Mouse (Mus musculus): ENCODE measurements around the gene Phf13. TPM values are rescaled to one million over a fixed set of nuclear protein-coding genes. Genes with fewer than 3 reads are reported as not detected.

Phf13 gene
- polyA plus RNA-seq, 1 experiment from 2014 or later = 15.1 TPM

- H3K36me3 ChIP-seq (ENCODE audit: control insufficient read depth, insufficient read depth, low read length) = peaks cover 18% of the 10 kb centered on the region
- no peak overlapping the region for H3K4me3 ChIP-seq (ENCODE audit: low read depth, low read length)
- ATAC-seq (ENCODE audit: low read depth) = no peak
- 91% methylated on average over 14 of the region's 14 CpGs for WGBS
- H3K4me1 ChIP-seq (ENCODE audit: control insufficient read depth, insufficient read depth, low read length) = no peaks in the 10 kb centered on the region
- H3K4me2 ChIP-seq (ENCODE audit: low read depth, low read length) = no peak overlapping the region
- H3K9ac ChIP-seq (replicated peaks; ENCODE audit: low read depth, low read length) = no peak overlapping the region
- H3K9me3 ChIP-seq (ENCODE audit: control insufficient read depth, low read length) = no peaks in the 10 kb centered on the region
- no peaks in the 10 kb centered on the region for H3K27me3 ChIP-seq (ENCODE audit: control insufficient read depth, insufficient read depth, low read length)
- H3K27ac ChIP-seq (ENCODE audit: low read depth, low read length) = no peak overlapping the region
Measured at GRCm38 (mm10) chr4:151948497-151949471, 47.3 kb downstream of the Phf13 start.

DNA sequence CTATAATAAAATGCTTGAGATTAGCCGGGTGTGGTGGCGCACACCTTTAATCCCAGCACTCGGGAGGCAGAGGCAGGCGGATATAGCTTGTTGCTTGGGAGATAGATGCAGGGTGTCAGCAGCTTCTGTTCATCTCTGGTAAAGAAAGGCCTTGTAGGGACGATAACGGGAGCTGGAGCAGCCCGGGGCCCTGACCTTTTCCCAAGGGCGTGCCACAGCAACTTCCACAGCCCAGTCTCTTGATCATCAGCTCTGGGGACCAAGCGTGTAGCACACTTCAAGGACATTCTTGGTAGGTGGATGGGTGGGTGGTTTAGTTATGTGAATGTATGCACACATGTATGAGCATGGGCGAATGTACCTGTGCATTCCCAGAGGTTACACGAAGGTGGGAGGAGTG is 49.8 kb downstream of the Phf13 start:
- Histone ChIP-seq H3K4me1 (ENCODE audit: control insufficient read depth, insufficient read depth, low read length) (no peaks in the 10 kb centered on the region), H3K4me2 (ENCODE audit: low read depth, low read length) (no peak overlapping the region), H3K4me3 (ENCODE audit: low read depth, low read length) (no peak overlapping the region), H3K9ac (replicated peaks; ENCODE audit: low read depth, low read length) (no peak overlapping the region), H3K9me3 (ENCODE audit: control insufficient read depth, low read length) (no peaks in the 10 kb centered on the region), H3K27me3 (ENCODE audit: control insufficient read depth, insufficient read depth, low read length) (no peaks in the 10 kb centered on the region), H3K36me3 (ENCODE audit: control insufficient read depth, insufficient read depth, low read length) (no peaks in the 10 kb centered on the region), H3K27ac (ENCODE audit: low read depth, low read length) (no peak overlapping the region)
- no peak for ATAC-seq (ENCODE audit: low read depth)
- WGBS = 91% methylated on average over 11 of the region's 11 CpGs

Other genes starting within 250 kb of the Phf13 start
- 197 and 206 TPM in 2 replicates for gene Camta1, start 134.4 kb downstream of the Phf13 start, polyA plus RNA-seq (2014; fragmentation: Nextera tagmentation; extraction: Ambion mirVana)
- gene Dnajc11, start 62.6 kb downstream of the Phf13 start, polyA plus RNA-seq (2014; fragmentation: Nextera tagmentation; extraction: Ambion mirVana) = 82.4 and 87.0 TPM in 2 replicates
- 20.1 and 30.3 TPM in 2 replicates for gene Thap3, start 7.3 kb downstream of the Phf13 start, polyA plus RNA-seq (2014; fragmentation: Nextera tagmentation; extraction: Ambion mirVana)
- 2.1 and 3.0 TPM in 2 replicates for gene Klhl21, start 12.5 kb upstream of the Phf13 start, polyA plus RNA-seq (2014; fragmentation: Nextera tagmentation; extraction: Ambion mirVana)
- gene Zbtb48, start 31.4 kb upstream of the Phf13 start, polyA plus RNA-seq (2014; fragmentation: Nextera tagmentation; extraction: Ambion mirVana) = 16.2 and 20.7 TPM in 2 replicates
- 1.4 and 2.1 TPM in 2 replicates for gene Tas1r1, start 42.3 kb upstream of the Phf13 start, polyA plus RNA-seq (2014; fragmentation: Nextera tagmentation; extraction: Ambion mirVana)
- 26.1 and 29.8 TPM in 2 replicates for gene Nol9, start 43.1 kb upstream of the Phf13 start, polyA plus RNA-seq (2014; fragmentation: Nextera tagmentation; extraction: Ambion mirVana)
- 9.6 and 11.7 TPM in 2 replicates for gene Plekhg5, start 76.2 kb upstream of the Phf13 start, polyA plus RNA-seq (2014; fragmentation: Nextera tagmentation; extraction: Ambion mirVana)
- 0.54 and 1.1 TPM in 2 replicates for gene Tnfrsf25, start 119.7 kb upstream of the Phf13 start, polyA plus RNA-seq (2014; fragmentation: Nextera tagmentation; extraction: Ambion mirVana)
- 0.52 and 0.64 TPM in 2 replicates for gene Espn, start 156.1 kb upstream of the Phf13 start, polyA plus RNA-seq (2014; fragmentation: Nextera tagmentation; extraction: Ambion mirVana)
- gene Hes2, start 162.6 kb upstream of the Phf13 start, polyA plus RNA-seq (2014; fragmentation: Nextera tagmentation; extraction: Ambion mirVana) = not detected in 2 replicates
- 332 and 348 TPM in 2 replicates for gene Acot7, start 181.9 kb upstream of the Phf13 start, polyA plus RNA-seq (2014; fragmentation: Nextera tagmentation; extraction: Ambion mirVana)